Mouse (Mus musculus): ENCODE measurements around the gene Osbpl10. TPM values are rescaled to one million over a fixed set of nuclear protein-coding genes. Genes with fewer than 3 reads are reported as not detected.

Osbpl10 gene
- total RNA-seq, 4 experiments from 2014 or later = 4.8 to 11.5 (median 8.3) TPM

DNA sequence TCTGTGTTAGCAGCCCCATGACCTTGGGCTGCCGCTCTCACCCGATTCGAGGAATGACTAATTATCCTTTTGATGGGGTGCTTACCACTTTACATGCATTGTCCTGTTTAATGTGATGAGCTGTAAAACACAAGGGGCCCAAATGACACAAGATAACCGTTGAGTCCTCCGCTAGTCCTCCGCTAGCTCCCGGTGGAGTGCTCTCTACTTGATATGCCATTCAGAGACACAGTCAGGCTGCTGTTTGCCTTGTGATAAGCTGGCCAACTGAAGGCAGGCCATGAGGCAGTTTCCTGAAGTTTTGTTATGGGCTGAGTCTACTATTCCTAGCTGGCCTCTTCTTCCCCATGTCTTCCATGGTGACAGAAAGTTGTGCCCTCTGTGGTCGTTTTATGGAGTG is 187.6 kb downstream of the Osbpl10 start:
- DNase-seq = no peak

DNA sequence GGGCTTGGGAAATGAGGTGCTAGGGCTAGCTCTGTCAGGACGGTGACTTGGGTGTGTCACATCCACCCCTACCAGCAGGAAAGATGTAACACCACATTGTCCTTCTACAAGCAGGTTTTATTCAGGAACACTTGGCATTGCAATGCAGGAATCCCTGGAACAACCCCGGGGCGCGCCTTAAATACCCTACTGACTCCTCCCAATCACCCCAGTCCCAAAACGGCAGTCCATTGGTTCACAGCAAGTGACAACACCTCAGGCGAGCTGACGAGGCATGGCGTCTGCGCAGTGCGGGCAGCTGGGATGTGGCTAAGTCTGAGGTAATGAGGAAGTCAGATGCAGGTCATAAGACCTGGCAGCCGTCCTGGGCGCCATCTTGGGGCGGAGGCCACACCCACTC is 191.2 kb downstream of the Osbpl10 start:
- no peak for DNase-seq

DNA sequence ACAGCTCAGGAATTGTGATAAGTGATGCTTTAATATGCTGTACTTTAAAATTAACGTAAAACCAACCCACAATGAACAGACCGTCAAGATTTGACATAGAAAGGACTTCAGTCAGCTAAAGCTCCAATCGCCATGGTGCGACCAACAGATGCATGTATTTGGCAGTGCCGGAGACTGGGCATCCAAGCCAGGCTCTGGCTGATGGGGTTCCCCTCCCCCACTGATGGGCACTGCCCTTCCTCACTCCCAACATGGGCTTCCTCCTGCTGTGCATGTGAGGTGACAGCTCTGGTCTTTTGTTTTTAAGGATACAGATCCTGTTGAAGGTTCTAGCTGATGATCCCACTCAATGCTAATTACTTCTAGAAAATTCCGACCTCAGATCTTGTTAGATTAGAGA is 193.7 kb downstream of the Osbpl10 start:
- no peak for DNase-seq

DNA sequence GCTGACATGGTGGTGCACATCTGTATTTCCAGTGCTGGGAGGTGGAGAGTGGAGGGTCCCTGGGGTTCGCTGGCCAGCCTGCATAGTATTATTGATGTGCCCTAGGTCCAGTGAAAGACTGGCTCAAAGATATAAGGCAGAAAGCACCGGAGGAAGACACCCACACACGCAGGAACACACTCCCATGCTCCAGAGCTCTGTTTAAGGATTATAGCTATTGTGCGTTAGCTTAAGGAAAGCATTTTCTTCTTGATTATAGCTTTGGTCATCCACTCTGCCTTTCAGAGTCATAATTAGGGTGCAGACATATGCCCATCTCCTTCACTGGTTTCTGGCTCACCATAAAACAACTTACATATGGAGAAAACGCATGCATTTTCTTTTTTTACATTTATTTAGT is 200.8 kb downstream of the Osbpl10 start:
- no peak for DNase-seq

DNA sequence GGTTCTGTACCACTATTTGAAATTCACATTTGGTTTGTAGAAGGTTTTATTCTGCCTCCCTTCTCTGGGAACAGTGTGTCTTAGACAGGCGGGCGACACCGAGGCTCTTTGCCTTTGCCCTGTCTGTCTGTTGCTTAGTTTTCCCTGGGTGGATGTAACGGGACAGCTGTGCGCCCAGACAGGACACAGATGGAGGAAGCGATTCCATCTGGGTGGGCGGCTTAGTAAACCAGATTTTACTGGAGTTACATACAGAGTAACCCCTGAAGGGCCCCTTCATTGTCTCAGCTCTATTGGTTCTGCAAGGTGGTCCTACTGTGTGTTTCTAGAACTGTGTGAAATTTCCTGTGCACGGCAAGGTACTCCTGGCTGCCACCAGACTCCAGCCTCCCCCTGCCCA is 201.6 kb downstream of the Osbpl10 start:
- no peak for DNase-seq

DNA sequence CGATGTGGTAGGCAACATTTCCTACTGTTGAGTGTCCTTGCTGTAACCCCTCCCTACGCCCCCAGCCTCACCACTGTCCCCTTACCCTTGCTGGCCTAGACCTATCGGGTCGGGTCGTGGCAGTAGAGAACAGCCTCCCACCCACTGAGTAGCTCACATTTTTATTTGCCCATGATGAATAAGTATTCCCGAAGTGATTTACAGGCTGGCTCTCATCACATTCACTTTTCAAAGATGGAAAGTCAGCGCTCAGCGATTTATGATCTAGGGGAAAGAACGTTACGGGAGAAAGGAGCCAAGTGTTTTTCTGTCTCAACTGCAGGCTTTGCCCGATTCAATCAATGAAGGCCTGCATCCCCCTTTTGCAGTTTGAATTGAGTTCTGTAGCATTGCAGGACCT is 208.0 kb downstream of the Osbpl10 start:
- no peak for DNase-seq

DNA sequence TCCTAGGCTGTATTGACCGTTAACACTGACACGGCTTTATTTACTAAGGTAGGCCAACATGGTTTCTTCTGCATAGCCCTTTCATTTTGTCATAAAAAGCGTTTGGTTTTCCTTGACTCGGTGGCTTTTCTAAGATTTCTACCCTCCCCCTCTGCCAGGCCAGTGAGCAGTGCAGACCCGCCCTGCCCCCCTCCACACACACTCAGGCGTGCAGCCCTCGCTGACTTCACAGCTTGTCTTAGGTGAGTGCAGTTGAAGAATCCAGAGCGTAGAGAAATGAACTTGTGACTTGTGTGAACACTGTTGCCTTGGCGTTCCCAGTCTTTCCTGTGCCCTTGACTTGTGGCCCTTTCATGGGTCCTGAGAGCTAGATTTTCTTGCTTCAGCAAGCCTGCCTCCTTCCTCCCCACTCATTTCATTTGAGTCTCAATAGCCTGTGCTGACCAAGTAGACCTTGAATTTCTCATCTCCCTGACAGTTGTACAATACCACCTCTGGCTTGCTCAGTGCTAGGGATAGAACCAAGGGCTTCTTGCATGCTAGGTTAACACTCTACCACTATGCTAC is 212.1 kb downstream of the Osbpl10 start:
- no peak for DNase-seq

DNA sequence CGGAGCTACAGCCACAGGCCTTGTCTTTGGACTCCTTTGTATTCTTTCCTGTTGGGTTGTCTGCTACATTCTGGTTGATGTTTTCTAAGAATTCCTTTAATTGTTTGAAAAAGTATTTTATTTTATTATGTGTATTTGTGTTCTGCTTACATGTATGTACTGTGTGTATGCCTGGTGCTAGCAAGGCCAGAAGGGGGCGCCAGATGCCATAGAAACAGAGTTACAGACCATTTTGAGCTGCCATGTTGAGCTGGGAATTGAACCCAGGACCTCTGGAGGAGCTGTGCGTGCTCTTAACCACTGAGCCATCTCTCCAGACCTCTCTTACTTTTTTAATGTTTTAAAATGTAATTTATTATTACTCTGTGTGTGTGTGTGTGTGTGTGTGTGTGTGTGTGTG is 214.5 kb downstream of the Osbpl10 start:
- DNase-seq = no peak

DNA sequence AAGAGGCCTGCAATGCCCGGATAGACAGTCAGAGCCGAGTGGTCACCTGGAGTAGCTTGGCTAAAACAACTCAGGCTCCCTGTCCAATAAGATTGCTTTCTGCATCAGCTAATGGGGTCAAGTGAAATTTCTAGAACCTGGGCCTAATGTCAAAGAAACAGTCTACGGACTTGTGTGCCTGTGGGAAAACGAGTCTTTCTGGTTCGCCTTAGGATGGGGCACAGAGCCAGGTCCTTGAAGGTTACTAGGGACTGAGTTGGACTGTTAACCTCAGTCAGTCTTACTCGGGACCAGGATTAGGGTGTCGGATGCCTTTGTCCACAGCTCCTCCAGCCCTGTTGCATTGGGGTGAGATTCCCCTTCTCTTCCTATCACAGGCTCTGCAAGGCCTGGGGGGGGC is 218.7 kb downstream of the Osbpl10 start:
- no peak for DNase-seq

DNA sequence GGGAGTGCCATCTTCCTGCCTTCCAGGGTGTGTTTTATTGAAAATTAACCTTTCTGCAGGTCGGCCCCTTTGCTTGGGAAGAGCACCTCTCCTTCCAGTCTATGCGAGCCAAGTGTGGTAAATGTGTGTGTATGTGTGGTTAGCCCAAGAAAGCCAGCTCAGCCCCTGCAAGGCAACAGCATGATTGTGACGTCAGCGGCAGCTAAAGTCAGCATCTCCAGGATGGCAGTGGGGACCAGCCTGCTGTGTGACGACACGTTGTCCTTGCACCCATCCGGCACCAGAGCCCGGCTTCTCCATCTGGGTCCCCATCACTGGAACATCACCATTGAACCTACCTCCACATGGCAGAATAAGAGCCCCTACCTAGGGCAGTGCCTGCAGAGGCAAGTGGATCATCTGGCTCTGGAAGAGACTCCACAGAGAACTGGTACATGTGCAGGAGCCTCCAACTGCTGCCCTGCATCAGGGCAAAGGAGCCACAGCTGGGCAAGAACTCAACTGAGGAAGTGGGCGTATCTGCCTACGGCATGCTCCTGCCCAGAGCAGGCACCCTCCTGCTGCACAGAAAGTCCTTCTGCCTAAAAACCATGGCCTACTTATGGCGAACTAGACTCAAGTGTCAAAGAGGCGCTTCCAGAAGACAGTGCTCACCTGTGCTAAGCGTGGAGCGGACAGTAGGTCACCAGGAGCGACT is 221.9 kb downstream of the Osbpl10 start:
- DNase-seq = no peak

DNA sequence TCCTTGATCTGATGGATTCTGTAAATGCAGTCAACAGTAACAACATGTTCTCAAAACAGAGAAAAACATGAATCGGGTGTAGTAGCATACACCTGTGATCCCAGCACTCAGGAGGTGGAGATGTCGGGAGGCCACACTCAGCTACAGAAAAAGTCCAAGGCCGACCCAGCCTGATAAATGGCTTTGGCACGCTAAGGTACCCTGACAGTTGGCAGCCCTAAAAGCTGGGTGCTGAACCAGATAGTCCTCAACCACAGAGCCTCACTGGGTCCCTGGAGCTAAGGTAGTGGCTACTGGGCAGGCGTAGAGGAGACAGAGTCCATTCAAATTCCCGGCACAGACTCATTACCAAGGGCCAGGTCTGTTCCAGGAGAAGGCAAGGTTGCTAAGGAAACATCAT is 222.9 kb downstream of the Osbpl10 start:
- DNase-seq = no peak

DNA sequence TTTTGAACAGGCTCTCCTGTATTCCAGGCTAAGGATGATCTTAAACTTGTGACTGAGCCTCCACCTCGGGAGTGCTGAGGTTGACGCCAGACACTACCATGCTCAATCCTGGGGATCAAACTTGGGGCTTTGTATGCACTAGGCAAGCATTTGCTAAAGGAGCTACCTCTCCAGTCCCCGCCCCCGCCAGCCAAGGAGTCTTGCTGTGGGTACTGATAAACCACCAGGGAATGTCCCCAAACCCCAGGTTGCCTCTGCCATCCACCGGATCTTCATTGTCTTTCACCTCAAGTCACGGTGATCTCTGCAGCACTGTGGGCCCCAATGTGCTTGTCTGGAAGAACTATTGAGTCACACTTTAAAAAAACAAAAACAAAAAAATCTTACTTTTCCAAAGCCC is 224.8 kb downstream of the Osbpl10 start:
- DNase-seq = no peak

DNA sequence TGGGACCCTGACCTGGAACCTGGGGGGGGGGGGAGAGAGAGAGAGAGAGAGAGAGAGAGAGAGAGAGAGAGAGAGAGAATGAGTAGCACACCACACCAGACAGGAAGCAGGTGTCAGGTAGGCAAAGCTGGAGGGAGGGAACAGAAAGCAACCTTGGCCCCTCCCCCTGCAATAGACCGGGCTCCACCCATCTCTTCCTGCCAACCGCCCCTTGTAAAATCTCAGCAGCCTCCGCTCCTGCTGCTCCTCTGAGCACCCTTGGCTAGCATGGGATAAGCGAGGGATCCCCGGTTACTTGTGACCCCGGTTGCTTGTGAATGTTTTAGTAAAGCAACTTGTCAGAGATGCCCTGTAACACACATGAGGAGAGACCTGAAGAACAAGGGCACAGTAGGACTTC is 227.1 kb downstream of the Osbpl10 start:
- no peak for DNase-seq

DNA sequence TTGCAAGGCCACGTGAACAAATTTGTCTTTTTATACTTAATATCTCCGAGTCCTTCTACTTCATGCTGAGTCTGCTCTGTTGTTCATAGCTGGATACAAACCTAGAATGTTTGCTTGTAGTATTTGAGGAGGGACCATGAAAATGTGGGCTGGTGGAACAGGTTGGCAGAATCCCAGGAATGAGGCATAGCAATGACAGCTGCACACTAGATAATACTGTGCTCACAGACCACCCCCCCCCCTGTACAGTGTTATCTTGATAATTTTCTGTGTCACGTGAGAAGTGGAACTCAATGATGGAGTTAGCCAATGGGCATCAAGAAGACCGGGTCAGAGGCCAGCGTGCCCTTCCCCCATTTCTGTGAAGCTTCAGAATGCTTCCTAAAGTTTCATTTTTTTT is 227.8 kb downstream of the Osbpl10 start:
- no peak for DNase-seq

DNA sequence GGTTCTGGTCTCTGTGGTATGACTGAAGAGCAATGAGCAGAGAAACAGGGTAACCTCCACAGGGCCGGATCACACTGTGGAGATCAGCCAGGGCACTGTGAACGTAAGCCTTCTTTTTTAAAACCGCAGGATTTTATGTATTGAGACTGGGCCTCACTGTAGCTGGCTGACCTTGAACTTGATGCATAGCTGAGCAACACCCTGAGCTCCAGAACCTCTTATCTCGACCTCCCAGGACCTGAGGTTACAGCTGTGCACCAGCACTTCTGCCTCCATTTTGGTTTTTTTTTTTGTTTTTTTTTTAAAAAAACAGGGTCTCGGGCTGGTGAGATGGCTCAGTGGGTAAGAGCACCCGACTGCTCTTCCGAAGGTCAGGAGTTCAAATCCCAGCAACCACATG is 231.4 kb downstream of the Osbpl10 start:
- DNase-seq = no peak

DNA sequence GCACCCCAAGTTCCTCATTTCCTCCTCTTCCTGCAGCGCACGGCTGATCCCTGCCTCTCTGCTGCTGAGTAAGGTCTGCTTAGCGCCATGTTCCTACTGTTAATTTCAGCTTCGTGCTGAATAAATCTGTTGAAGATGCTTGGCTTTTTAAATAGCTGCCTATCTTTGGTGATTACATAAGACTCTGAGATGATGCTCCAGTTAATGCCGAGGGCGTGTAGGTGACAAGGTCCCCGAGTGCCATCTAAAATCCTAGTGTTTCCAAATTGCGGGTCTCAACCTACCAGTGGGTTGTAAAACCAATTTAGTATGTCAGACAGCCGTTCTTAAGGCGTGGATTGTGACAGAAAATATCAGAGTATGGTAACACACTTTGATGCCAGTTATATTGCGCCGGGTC is 232.2 kb downstream of the Osbpl10 start:
- no peak for DNase-seq

DNA sequence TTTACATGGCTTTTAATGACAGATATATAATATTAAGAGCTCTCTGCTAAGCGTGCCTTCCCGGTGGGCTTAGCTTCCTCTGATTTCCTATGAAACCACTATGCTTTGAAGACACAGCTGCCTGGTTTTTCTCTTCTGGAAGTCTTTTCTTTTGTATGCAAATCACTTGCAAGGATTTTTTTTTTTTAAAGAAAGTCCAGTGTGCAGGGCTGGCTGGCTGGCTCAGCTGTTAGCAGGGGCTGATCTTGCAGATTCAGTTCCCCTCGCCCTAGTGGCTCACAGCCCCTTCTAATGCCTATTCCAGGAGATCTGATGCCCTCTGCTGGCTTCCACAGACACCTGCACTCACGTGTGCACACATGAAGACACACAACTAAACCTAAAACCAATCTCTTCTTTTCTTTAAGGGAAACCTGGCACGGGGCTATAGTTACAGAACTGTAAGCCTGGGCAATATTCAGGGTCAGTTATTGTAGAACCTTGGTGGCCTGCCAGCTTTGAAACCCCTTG is 235.4 kb downstream of the Osbpl10 start:
- no peak for DNase-seq

DNA sequence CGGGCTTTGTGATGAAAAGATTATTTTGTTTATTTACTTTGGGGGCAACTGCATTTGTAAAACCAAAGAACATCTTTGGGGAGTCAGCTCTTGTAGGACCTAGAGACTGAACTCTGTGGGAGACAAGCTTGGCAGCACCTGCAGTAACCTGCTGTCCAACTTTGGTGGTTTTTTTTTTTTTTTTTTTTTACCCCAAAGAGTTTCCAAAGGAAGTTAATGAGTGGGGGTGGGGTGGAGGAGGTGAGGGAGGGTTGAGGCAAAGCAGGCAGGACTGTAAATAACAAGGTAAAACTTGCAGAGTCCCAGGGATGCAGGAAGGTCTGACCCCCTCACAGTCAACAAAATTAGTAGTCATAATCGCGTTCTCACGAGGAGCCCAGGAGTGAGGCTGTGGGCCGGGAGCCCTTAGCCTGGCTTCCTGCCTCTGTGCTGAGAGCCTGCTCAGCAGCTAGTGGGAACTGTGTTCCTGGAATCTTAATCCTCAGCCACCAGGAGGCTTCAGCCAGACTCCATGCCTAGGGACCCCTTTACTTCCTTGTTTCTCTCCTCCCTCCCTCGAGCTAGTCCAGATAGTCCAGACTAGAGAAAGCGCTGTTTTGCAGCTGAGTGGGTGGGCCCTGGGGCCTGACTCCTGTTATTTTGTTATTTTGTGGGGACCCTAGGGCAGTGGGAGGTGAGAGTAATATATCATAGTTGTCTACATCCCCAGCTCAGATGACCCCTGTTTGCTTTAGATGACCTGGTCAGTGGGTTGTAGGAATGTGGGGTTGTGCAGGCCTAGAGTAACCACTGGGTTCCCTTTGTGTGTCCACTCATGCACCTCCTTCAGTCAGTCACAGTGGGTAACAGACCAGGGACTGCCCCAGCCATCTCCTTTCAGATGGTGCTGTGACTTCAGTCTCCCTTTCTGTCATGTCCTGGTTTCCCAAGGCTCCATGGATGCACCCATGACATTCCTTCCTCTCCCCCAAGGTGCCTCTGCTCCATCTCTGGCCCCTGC is 236.5 kb downstream of the Osbpl10 start:
- no peak for DNase-seq

DNA sequence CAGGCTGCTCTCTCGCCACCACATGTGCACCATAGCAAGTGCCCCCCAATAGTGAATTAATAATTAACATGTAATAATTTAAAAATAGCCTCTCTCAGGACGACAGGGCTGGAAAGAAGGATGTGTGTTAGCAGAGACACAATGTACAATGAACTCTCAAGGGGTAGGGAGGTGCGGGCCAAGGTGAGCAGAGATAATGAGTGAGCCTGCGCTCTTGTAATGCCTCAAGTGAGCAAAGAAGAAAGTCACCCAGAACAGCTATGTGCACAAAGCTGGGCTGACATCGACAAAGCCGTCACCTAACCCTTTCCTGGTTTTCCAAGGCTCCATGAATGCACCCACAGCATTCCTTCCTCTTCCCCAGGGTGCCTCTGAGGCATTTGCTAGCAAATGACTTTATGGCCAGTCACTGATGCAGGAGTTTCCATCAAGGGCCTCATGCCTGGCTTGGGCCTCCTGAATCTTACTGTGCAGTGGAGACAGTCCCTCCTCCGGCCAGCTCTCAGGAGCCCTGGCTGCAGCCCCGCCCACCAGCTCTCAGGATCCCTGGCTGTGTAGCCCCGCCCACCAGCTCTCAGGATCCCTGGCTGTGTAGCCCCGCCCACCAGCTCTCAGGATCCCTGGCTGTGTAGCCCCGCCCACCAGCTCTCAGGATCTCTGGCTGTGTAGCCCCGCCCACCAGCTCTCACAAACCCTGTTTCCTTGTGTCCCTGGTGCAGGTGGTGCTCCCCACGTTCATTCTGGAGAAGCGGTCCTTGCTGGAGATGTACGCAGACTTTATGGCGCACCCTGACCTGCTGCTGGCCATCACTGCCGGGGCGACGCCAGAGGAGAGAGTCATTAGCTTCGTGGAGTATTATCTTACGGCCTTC is 237.7 kb downstream of the Osbpl10 start:
- DNase-seq = no peak

DNA sequence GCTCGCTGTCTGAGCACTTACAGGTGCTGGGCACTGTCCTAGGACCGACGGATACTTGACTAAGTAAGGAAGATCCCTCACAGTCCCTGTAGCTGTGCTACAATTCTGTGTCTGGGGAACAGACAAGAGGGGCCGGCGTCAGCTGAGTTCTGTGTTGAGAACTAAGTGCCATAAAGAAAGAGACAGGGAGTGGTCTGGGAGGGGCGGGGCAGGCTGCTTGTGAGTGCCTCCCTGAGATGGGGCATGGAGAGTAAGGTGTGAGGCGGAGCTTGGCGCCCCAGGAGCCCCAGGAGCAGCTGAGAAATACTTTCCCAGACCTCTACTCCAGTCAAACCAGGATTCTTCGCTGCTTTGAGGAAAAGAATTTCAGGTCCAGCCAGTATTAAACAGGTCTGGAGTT is 239.6 kb downstream of the Osbpl10 start:
- DNase-seq = no peak

DNA sequence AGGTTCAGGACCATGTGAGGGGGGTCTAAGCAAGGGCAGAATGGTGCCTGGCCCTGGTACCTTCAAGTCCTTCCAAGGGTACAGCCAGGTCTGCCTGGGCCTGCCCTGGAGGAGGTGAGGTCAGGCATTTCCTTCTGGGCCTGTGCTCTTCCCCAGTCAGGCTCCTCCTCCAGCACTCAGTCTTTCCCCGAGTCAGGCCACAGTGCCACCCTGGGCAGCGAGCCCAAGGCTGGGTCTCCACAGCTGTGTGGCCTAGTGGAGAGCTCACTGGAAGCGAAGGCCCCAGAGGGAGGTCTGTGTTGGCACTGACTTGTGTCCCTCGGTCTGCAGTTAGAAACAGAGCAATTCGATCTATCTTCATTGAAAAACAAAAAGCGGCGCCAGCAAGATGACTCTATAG is 242.1 kb downstream of the Osbpl10 start:
- DNase-seq = no peak

DNA sequence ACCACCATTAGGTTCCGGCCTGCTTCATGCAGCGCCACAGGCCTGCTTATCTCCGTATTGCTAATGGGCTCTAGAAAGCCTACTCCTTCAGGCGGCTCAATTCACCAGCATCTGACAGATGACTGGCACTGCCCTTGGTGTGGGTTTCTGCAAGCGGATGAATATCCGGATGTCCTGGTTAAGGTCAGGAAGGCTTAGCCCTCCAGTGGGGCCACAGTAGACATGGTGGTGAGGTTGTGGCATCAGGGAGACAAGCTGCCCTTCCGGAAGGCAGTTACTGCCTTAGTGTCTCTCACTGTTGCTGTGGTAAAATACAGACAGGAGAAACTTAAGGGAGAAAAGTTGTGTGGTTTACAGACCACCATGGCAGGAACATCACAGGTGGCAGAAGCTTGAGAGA is 242.9 kb downstream of the Osbpl10 start:
- no peak for DNase-seq
